Mouse (Mus musculus): Measurements from ENCODE around the gene Tdrd6. TPM values are rescaled to one million over a fixed set of nuclear protein-coding genes. Genes with fewer than 3 reads are reported as not detected.

Gene Tdrd6
- polyA plus RNA-seq, 1 experiment = not detected

DNA sequence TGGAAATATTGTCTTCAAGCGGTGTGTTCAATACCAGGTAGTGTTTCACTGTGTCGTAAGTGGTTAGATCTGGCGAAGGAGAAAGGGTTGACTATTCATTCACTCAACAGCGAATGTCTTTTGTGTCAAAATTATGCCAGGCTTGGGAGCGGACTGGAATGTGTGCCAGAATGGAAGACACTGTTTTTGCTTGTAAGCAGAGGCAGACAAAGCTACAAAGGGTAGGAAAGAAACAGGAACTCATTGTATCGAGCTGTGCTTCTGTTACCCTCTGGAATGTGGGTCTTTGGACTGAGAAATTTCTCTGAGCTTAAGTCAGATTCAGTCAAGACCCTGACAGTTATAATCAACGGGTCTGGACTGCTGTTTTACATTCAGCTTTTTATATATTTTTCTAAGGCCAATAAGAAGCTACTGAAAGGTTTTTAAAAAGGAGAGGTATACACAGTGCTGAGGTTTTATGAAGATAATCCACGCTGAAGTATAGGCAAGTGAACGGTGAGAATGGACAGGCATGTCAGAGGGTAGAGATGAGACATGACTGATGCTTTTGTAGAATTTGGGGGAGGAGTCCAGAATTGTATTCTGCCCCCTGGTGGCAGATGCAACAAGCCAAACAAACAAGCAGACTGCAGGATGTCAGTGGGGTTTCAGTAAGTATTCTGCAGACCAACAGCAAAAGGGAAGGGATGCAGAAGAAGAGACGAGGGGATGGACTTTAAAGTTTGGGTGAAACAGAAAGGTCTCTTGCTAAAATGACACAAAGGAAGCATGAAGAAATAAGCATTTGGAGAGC is 19.7 kb upstream of the Tdrd6 start:
- H3K27me3 ChIP-seq (replicated peaks) = no peaks in the 10 kb centered on the region
- H3K9me3 ChIP-seq = peaks cover 4% of the 10 kb centered on the region; the same call in 1 of the 2 replicates

DNA sequence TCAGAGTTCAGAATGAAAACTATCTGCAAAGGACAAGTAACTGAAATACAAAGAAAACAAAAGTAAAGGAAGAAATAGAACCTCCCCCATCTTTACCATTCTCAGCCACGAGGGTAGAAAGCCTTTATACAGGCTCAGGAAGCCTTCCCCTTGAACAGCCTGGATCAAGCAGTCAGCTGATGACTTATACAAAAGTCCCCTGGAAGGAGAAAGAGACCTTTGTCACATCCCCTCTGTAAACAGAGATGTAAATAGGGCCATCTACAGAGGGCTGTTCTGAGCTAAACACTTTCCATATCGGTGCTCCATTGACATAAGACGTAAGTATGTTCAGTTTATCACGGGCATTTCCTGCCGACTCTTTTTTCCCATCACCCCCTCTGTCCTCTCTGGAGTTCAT is 16.8 kb upstream of the Tdrd6 start:
- H3K9me3 ChIP-seq = peaks cover 4% of the 10 kb centered on the region; the same call in 1 of the 2 replicates
- H3K4me1 ChIP-seq = peaks cover 3% of the 10 kb centered on the region; the same call in 1 of the 2 replicates
- TF ChIP-seq GATA1 (IDR thresholded peaks at IDR 0.05; ENCODE audit: borderline replicate concordance, low read length) = no peak
- TF ChIP-seq FLI1 (IDR thresholded peaks at IDR 0.05; ENCODE audit: low read length) = no peak
- H3K4me3 ChIP-seq (replicated peaks) = no peak overlapping the region
- H3K27me3 ChIP-seq (replicated peaks) = no peaks in the 10 kb centered on the region
- H3K36me3 ChIP-seq (replicated peaks; ENCODE audit: low read length) = no peaks in the 10 kb centered on the region

More for the DNA sequence above, 19.7 kb upstream of the Tdrd6 start:
- Histone ChIP-seq H3K4me1 (no peaks in the 10 kb centered on the region; the same call in 1 of the 2 replicates), H3K4me3 (replicated peaks) (no peak overlapping the region), H3K36me3 (replicated peaks; ENCODE audit: low read length) (no peaks in the 10 kb centered on the region)
- no peak for TF ChIP-seq FLI1 (IDR thresholded peaks at IDR 0.05; ENCODE audit: low read length)
- TF ChIP-seq GATA1 (IDR thresholded peaks at IDR 0.05; ENCODE audit: borderline replicate concordance, low read length) = no peak

GRCm38 (mm10) chr17:43645136-43645535 is 15.0 kb upstream of the Tdrd6 start:
- Histone ChIP-seq H3K4me1 (peaks cover 3% of the 10 kb centered on the region; the same call in 1 of the 2 replicates), H3K9me3 (peaks cover 7% of the 10 kb centered on the region; the same call in 1 of the 2 replicates), H3K36me3 (replicated peaks; ENCODE audit: low read length) (no peaks in the 10 kb centered on the region), H3K27me3 (replicated peaks) (no peaks in the 10 kb centered on the region), H3K4me3 (replicated peaks) (peak overlapping the region; percentile 2)
- TF ChIP-seq FLI1 (IDR thresholded peaks at IDR 0.05; ENCODE audit: low read length) (no peak), GATA1 (IDR thresholded peaks at IDR 0.05; ENCODE audit: borderline replicate concordance, low read length) (no peak)

DNA sequence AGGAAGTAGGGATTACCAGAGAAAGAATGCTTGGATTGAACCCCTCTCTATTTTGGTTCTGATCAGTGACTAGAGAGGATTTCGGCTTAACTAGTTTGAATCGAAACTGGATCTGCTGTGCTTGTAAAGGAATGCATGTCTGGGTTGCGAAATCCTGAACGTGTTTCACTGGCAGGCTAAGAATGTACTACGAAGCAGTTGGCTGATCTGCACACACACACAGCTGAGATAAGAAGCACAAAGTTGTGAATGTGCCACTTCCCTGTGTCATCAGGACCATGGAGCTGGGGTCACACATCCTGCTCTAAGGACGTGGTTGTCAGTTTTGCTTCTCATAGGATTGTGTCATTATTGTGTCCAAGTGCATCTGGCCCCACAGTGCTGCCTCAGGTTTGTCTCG is 14.3 kb upstream of the Tdrd6 start:
- Histone ChIP-seq H3K4me1 (peaks cover 3% of the 10 kb centered on the region; the same call in 1 of the 2 replicates), H3K9me3 (peaks cover 7% of the 10 kb centered on the region; the same call in 1 of the 2 replicates), H3K27me3 (replicated peaks) (no peaks in the 10 kb centered on the region), H3K4me3 (replicated peaks) (peak overlapping the region; percentile 4), H3K36me3 (replicated peaks; ENCODE audit: low read length) (no peaks in the 10 kb centered on the region)
- TF ChIP-seq GATA1 (IDR thresholded peaks at IDR 0.05; ENCODE audit: borderline replicate concordance, low read length) (no peak), FLI1 (IDR thresholded peaks at IDR 0.05; ENCODE audit: low read length) (no peak)

GRCm38 (mm10) chr17:43643191-43643590 is 13.1 kb upstream of the Tdrd6 start:
- H3K9me3 ChIP-seq = peaks cover 11% of the 10 kb centered on the region

GRCm38 (mm10) chr17:43640825-43641224 is 10.7 kb upstream of the Tdrd6 start:
- TF ChIP-seq FLI1 (IDR thresholded peaks at IDR 0.05; ENCODE audit: low read length) = no peak
- TF ChIP-seq GATA1 (IDR thresholded peaks at IDR 0.05; ENCODE audit: borderline replicate concordance, low read length) = no peak
- H3K9me3 ChIP-seq = peaks cover 21% of the 10 kb centered on the region
- no peaks in the 10 kb centered on the region for H3K27me3 ChIP-seq (replicated peaks)
- H3K4me3 ChIP-seq (replicated peaks) = no peak overlapping the region
- H3K4me1 ChIP-seq = 0 out of 2 replicates have a peak, but pooled peaks cover 3% of the 10 kb centered on the region
- H3K36me3 ChIP-seq (replicated peaks; ENCODE audit: low read length) = no peaks in the 10 kb centered on the region

More at GRCm38 (mm10) chr17:43643191-43643590, 13.1 kb upstream of the Tdrd6 start:
- TF ChIP-seq GATA1 (IDR thresholded peaks at IDR 0.05; ENCODE audit: borderline replicate concordance, low read length) = no peak
- TF ChIP-seq FLI1 (IDR thresholded peaks at IDR 0.05; ENCODE audit: low read length) = no peak
- no peak overlapping the region for H3K4me3 ChIP-seq (replicated peaks)
- H3K36me3 ChIP-seq (replicated peaks; ENCODE audit: low read length) = no peaks in the 10 kb centered on the region
- peaks cover 3% of the 10 kb centered on the region; the same call in 1 of the 2 replicates for H3K4me1 ChIP-seq
- no peaks in the 10 kb centered on the region for H3K27me3 ChIP-seq (replicated peaks)

- TF ChIP-seq FLI1 (IDR thresholded peaks at IDR 0.05; ENCODE audit: low read length) (no peak), GATA1 (IDR thresholded peaks at IDR 0.05; ENCODE audit: borderline replicate concordance, low read length) (no peak)
These were observed 7.0 kb upstream of the Tdrd6 start for GRCm38 (mm10) chr17:43637146-43637545.

DNA sequence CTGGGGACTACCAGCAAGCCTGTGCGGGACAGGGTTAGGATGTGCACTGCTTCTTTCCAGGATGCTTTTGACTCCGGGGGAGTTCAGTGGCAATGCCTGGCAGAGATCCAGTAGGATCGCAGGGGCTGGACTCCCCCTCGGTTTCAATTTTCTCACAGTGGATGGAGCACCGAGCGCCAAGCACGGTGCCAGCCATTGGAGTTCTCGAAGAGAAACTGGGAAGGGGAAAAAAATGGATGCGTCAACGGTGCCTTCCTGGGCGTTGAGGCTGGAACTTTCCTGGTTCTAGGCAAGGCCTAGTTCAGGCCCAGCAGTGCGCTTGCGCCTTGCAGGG is 295 bp upstream of the Tdrd6 start:
- peaks cover 4% of the 10 kb centered on the region; the same call in 1 of the 2 replicates for H3K4me1 ChIP-seq
- peaks cover 35% of the 10 kb centered on the region for H3K27me3 ChIP-seq (replicated peaks)
- H3K9me3 ChIP-seq = peaks cover 45% of the 10 kb centered on the region
- TF ChIP-seq FLI1 (IDR thresholded peaks at IDR 0.05; ENCODE audit: low read length) (no peak), GATA1 (IDR thresholded peaks at IDR 0.05; ENCODE audit: borderline replicate concordance, low read length) (no peak)
- no peaks in the 10 kb centered on the region for H3K36me3 ChIP-seq (replicated peaks; ENCODE audit: low read length)
- H3K4me3 ChIP-seq (replicated peaks) = no peak overlapping the region

More at GRCm38 (mm10) chr17:43637146-43637545, 7.0 kb upstream of the Tdrd6 start:
- H3K9me3 ChIP-seq = peaks cover 16% of the 10 kb centered on the region
- H3K4me3 ChIP-seq (replicated peaks) = no peak overlapping the region
- no peaks in the 10 kb centered on the region for H3K4me1 ChIP-seq
- no peaks in the 10 kb centered on the region for H3K36me3 ChIP-seq (replicated peaks; ENCODE audit: low read length)
- peaks cover 5% of the 10 kb centered on the region for H3K27me3 ChIP-seq (replicated peaks)

DNA sequence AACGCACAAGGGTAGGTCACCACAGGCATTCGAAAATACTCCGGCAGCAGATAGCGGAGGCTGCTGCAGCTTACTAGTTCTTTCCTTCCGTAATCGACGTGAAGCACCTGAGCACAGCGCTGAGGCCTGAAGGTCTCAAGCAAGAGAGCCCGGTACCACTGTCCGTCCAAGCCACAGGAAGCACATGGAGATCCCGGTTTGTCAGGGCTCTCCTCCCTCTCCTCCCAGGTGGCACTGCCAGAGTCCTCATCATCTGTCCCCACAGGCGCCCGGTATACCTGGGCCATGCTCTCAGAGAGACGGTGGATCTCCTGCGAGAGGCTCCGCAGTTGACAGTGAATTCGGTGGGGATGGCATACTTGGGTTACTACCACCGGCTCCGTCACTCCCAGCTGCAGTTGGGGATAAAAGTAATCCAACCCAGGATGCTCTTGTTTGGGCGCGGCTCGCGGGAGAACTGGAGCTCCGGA is 1.0 kb downstream of the Tdrd6 start:
- Histone ChIP-seq H3K9me3 (peaks cover 58% of the 10 kb centered on the region), H3K27me3 (replicated peaks) (peaks cover 35% of the 10 kb centered on the region), H3K4me3 (replicated peaks) (no peak overlapping the region), H3K4me1 (peaks cover 4% of the 10 kb centered on the region; the same call in 1 of the 2 replicates), H3K36me3 (replicated peaks; ENCODE audit: low read length) (no peaks in the 10 kb centered on the region)
- TF ChIP-seq GATA1 (IDR thresholded peaks at IDR 0.05; ENCODE audit: borderline replicate concordance, low read length) (no peak), FLI1 (IDR thresholded peaks at IDR 0.05; ENCODE audit: low read length) (no peak)

GRCm38 (mm10) chr17:43628246-43628645 is 1.9 kb downstream of the Tdrd6 start:
- peaks cover 59% of the 10 kb centered on the region for H3K9me3 ChIP-seq
- no peaks in the 10 kb centered on the region for H3K36me3 ChIP-seq (replicated peaks; ENCODE audit: low read length)
- TF ChIP-seq GATA1 (IDR thresholded peaks at IDR 0.05; ENCODE audit: borderline replicate concordance, low read length) = no peak
- no peak for TF ChIP-seq FLI1 (IDR thresholded peaks at IDR 0.05; ENCODE audit: low read length)
- peaks cover 35% of the 10 kb centered on the region for H3K27me3 ChIP-seq (replicated peaks)
- H3K4me1 ChIP-seq = peaks cover 4% of the 10 kb centered on the region; the same call in 1 of the 2 replicates
- H3K4me3 ChIP-seq (replicated peaks) = no peak overlapping the region

Measured in megakaryocyte, embryonic 14.5 days (primary cell).